Mouse (Mus musculus): ENCODE data around the gene Meis3. TPM values are rescaled to one million over a fixed set of nuclear protein-coding genes. Genes with fewer than 3 reads are reported as not detected.

Meis3 gene
- polyA plus RNA-seq, 1 experiment from 2014 or later = 137 TPM

GRCm38 (mm10) chr7:16155132-16155872, 19.6 kb upstream of the Meis3 start:
- ATAC-seq (ENCODE audit: low FRiP score, low TSS enrichment) (no peak), DNase-seq (no peak)
- Histone ChIP-seq H3K9me3 (ENCODE audit: control insufficient read depth, low read length) (no peaks in the 10 kb centered on the region), H3K36me3 (ENCODE audit: control insufficient read depth, insufficient read depth, low read length) (0 out of 2 replicates have a peak, but pooled peaks cover 4% of the 10 kb centered on the region), H3K4me1 (ENCODE audit: control insufficient read depth, insufficient read depth, low read length) (no peaks in the 10 kb centered on the region), H3K27me3 (ENCODE audit: control insufficient read depth, insufficient read depth, low read length) (peaks cover 8% of the 10 kb centered on the region; the same call in 1 of the 2 replicates), H3K9ac (replicated peaks; ENCODE audit: low read length) (no peak overlapping the region), H3K4me3 (replicated peaks; ENCODE audit: low read depth, low read length) (no peak overlapping the region), H3K4me2 (ENCODE audit: low read length) (no peak overlapping the region), H3K27ac (replicated peaks; ENCODE audit: low read depth, low read length) (no peak overlapping the region)
- 72% methylated on average over 9 of the region's 9 CpGs for WGBS

- Histone ChIP-seq H3K4me3 (replicated peaks; ENCODE audit: low read depth, low read length) (no peak overlapping the region), H3K27ac (replicated peaks; ENCODE audit: low read depth, low read length) (no peak overlapping the region), H3K9ac (replicated peaks; ENCODE audit: low read length) (no peak overlapping the region), H3K4me1 (ENCODE audit: control insufficient read depth, insufficient read depth, low read length) (no peaks in the 10 kb centered on the region), H3K36me3 (ENCODE audit: control insufficient read depth, insufficient read depth, low read length) (0 out of 2 replicates have a peak, but pooled peaks cover 4% of the 10 kb centered on the region), H3K9me3 (ENCODE audit: control insufficient read depth, low read length) (no peaks in the 10 kb centered on the region), H3K27me3 (ENCODE audit: control insufficient read depth, insufficient read depth, low read length) (peaks cover 8% of the 10 kb centered on the region; the same call in 1 of the 2 replicates), H3K4me2 (ENCODE audit: low read length) (no peak overlapping the region)
- ATAC-seq (ENCODE audit: low FRiP score, low TSS enrichment) (no peak), DNase-seq (no peak)
- WGBS = 85% methylated on average over 8 of the region's 8 CpGs
Measured at GRCm38 (mm10) chr7:16156105-16156714, 18.7 kb upstream of the Meis3 start.

GRCm38 (mm10) chr7:16158735-16159134, 16.2 kb upstream of the Meis3 start:
- no peak for DNase-seq
- no peak overlapping the region for H3K27ac ChIP-seq (replicated peaks; ENCODE audit: low read depth, low read length)
- H3K4me1 ChIP-seq (ENCODE audit: control insufficient read depth, insufficient read depth, low read length) = no peaks in the 10 kb centered on the region
- H3K9me3 ChIP-seq (ENCODE audit: control insufficient read depth, low read length) = no peaks in the 10 kb centered on the region
- peaks cover 8% of the 10 kb centered on the region; the same call in 1 of the 2 replicates for H3K27me3 ChIP-seq (ENCODE audit: control insufficient read depth, insufficient read depth, low read length)
- H3K4me2 ChIP-seq (ENCODE audit: low read length) = peak overlapping the region; percentile 43
- H3K4me3 ChIP-seq (replicated peaks; ENCODE audit: low read depth, low read length) = peak overlapping the region; percentile 14; the same call in 1 of the 2 replicates
- no peak; the same call in 1 of the 2 replicates for ATAC-seq (ENCODE audit: low FRiP score, low TSS enrichment)
- WGBS = 6% methylated on average over 39 of the region's 39 CpGs
- H3K9ac ChIP-seq (replicated peaks; ENCODE audit: low read length) = peak overlapping the region; percentile 23; the same call in 1 of the 2 replicates
- 0 out of 2 replicates have a peak, but pooled peaks cover 4% of the 10 kb centered on the region for H3K36me3 ChIP-seq (ENCODE audit: control insufficient read depth, insufficient read depth, low read length)

- no peaks in the 10 kb centered on the region for H3K36me3 ChIP-seq (ENCODE audit: control insufficient read depth, insufficient read depth, low read length)
- no peaks in the 10 kb centered on the region for H3K4me1 ChIP-seq (ENCODE audit: control insufficient read depth, insufficient read depth, low read length)
- H3K4me2 ChIP-seq (ENCODE audit: low read length) = no peak overlapping the region
- H3K4me3 ChIP-seq (replicated peaks; ENCODE audit: low read depth, low read length) = no peak overlapping the region
- DNase-seq = no peak
- H3K9ac ChIP-seq (replicated peaks; ENCODE audit: low read length) = no peak overlapping the region
- no peak overlapping the region for H3K27ac ChIP-seq (replicated peaks; ENCODE audit: low read depth, low read length)
- WGBS = 69% methylated on average over 3 of the region's 3 CpGs
- peaks cover 8% of the 10 kb centered on the region; the same call in 1 of the 2 replicates for H3K27me3 ChIP-seq (ENCODE audit: control insufficient read depth, insufficient read depth, low read length)
- H3K9me3 ChIP-seq (ENCODE audit: control insufficient read depth, low read length) = no peaks in the 10 kb centered on the region
- ATAC-seq (ENCODE audit: low FRiP score, low TSS enrichment) = no peak
Measured at GRCm38 (mm10) chr7:16160702-16161101, 14.2 kb upstream of the Meis3 start.

- H3K36me3 ChIP-seq (ENCODE audit: control insufficient read depth, insufficient read depth, low read length) = no peaks in the 10 kb centered on the region
- H3K4me1 ChIP-seq (ENCODE audit: control insufficient read depth, insufficient read depth, low read length) = no peaks in the 10 kb centered on the region
- no peaks in the 10 kb centered on the region for H3K9me3 ChIP-seq (ENCODE audit: control insufficient read depth, low read length)
- no peak overlapping the region for H3K4me2 ChIP-seq (ENCODE audit: low read length)
- H3K9ac ChIP-seq (replicated peaks; ENCODE audit: low read length) = no peak overlapping the region
- WGBS = 91% methylated on average over 9 of the region's 9 CpGs
- H3K4me3 ChIP-seq (replicated peaks; ENCODE audit: low read depth, low read length) = no peak overlapping the region
- H3K27ac ChIP-seq (replicated peaks; ENCODE audit: low read depth, low read length) = no peak overlapping the region
- H3K27me3 ChIP-seq (ENCODE audit: control insufficient read depth, insufficient read depth, low read length) = peaks cover 8% of the 10 kb centered on the region; the same call in 1 of the 2 replicates
- ATAC-seq (ENCODE audit: low FRiP score, low TSS enrichment) = no peak
- DNase-seq = no peak
Measured at GRCm38 (mm10) chr7:16161302-16161701, 13.6 kb upstream of the Meis3 start.

- Histone ChIP-seq H3K4me3 (replicated peaks; ENCODE audit: low read depth, low read length) (no peak overlapping the region), H3K27ac (replicated peaks; ENCODE audit: low read depth, low read length) (no peak overlapping the region), H3K9ac (replicated peaks; ENCODE audit: low read length) (no peak overlapping the region), H3K27me3 (ENCODE audit: control insufficient read depth, insufficient read depth, low read length) (peaks cover 8% of the 10 kb centered on the region; the same call in 1 of the 2 replicates), H3K4me1 (ENCODE audit: control insufficient read depth, insufficient read depth, low read length) (no peaks in the 10 kb centered on the region), H3K4me2 (ENCODE audit: low read length) (no peak overlapping the region), H3K9me3 (ENCODE audit: control insufficient read depth, low read length) (no peaks in the 10 kb centered on the region), H3K36me3 (ENCODE audit: control insufficient read depth, insufficient read depth, low read length) (no peaks in the 10 kb centered on the region)
- 81% methylated on average over 7 of the region's 7 CpGs for WGBS
- DNase-seq (no peak), ATAC-seq (ENCODE audit: low FRiP score, low TSS enrichment) (no peak)
Measured at GRCm38 (mm10) chr7:16162036-16162435, 12.9 kb upstream of the Meis3 start.

- 0 out of 2 replicates have a peak, but pooled peaks cover 8% of the 10 kb centered on the region for H3K9me3 ChIP-seq (ENCODE audit: control insufficient read depth, low read length)
- H3K27ac ChIP-seq (replicated peaks; ENCODE audit: low read depth, low read length) = peak overlapping the region; percentile 26; the same call in 1 of the 2 replicates
- no peak overlapping the region; the same call in 1 of the 2 replicates for H3K9ac ChIP-seq (replicated peaks; ENCODE audit: low read length)
- no peaks in the 10 kb centered on the region for H3K27me3 ChIP-seq (ENCODE audit: control insufficient read depth, insufficient read depth, low read length)
- ATAC-seq (ENCODE audit: low FRiP score, low TSS enrichment) (no peak), DNase-seq (no peak)
- no peak overlapping the region for H3K4me2 ChIP-seq (ENCODE audit: low read length)
- peaks cover under 1% of the 10 kb centered on the region; the same call in 1 of the 2 replicates for H3K36me3 ChIP-seq (ENCODE audit: control insufficient read depth, insufficient read depth, low read length)
- H3K4me3 ChIP-seq (replicated peaks; ENCODE audit: low read depth, low read length) = no peak overlapping the region
- peaks cover 32% of the 10 kb centered on the region for H3K4me1 ChIP-seq (ENCODE audit: control insufficient read depth, insufficient read depth, low read length)
- WGBS = 0% methylated on average over 1 of the region's 1 CpGs
Measured at GRCm38 (mm10) chr7:16172141-16172581, 2.7 kb upstream of the Meis3 start.

- H3K27ac ChIP-seq (replicated peaks; ENCODE audit: low read depth, low read length) = peak overlapping the region; percentile 55; the same call in 1 of the 2 replicates
- 17% methylated on average over 1 of the region's 1 CpGs for WGBS
- H3K27me3 ChIP-seq (ENCODE audit: control insufficient read depth, insufficient read depth, low read length) = no peaks in the 10 kb centered on the region
- 0 out of 2 replicates have a peak, but pooled peaks cover 8% of the 10 kb centered on the region for H3K9me3 ChIP-seq (ENCODE audit: control insufficient read depth, low read length)
- no peak for DNase-seq
- H3K36me3 ChIP-seq (ENCODE audit: control insufficient read depth, insufficient read depth, low read length) = peaks cover 4% of the 10 kb centered on the region; the same call in 1 of the 2 replicates
- peaks cover 32% of the 10 kb centered on the region for H3K4me1 ChIP-seq (ENCODE audit: control insufficient read depth, insufficient read depth, low read length)
- H3K9ac ChIP-seq (replicated peaks; ENCODE audit: low read length) = peak overlapping the region; percentile 26; the same call in 1 of the 2 replicates
- no peak overlapping the region for H3K4me2 ChIP-seq (ENCODE audit: low read length)
- H3K4me3 ChIP-seq (replicated peaks; ENCODE audit: low read depth, low read length) = no peak overlapping the region
- ATAC-seq (ENCODE audit: low FRiP score, low TSS enrichment) = no peak
Measured at GRCm38 (mm10) chr7:16172586-16173140, 2.2 kb upstream of the Meis3 start.
